9 mouse cellular contexts compared by ENCODE assay signal in the genomic region with DNA sequence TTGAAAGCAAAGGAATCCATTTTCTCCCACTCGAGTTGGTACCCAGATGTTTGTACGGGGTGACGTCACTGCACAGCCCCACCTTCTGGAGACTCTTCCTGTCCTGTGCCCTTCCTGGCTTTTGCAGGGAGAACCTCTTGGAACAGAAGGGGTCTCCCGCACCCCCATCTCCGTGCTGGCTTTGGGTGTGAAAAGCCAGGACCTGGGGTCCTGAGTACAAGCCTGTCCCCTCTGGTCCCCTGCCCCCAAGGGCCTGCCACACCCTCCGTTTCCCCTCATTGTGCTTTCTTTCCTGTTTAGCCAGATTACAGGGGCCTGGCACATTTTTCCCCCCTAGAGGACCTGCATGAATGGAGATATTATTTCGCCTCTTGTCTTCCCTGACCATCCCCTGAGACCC. TPM values are rescaled to one million over a fixed set of nuclear protein-coding genes. Genes with fewer than 3 reads are reported as not detected.
A peak's percentile ranks its signal among the peaks of the same experiment; 100 is the strongest.
DNase-seq lines count a peak whose midpoint lies in the region; ATAC-seq and TF ChIP-seq lines count a peak whose summit lies in the region.
"Had no signal": no experiment of that assay in that cellular context is flagged by ENCODE, and none has a peak within 500 bp of the region (broad histone marks: within the 10 kb centered on the region; RNA-seq: fewer than 3 reads in every experiment).

No protein-coding gene starts in this region.

- H3K4me2 ChIP-seq in intestine, embryonic 15.5 days (replicated peaks) = peak overlapping the region; percentile 53
- no peak overlapping the region; the same call in 1 of the 2 replicates for H3K4me2 ChIP-seq in liver, postnatal 0 days (ENCODE audit: low read depth, low read length)

- peaks cover 16% of the 10 kb centered on the region for H3K4me1 ChIP-seq in brown adipose tissue, adult 24 weeks (ENCODE audit: control insufficient read depth, insufficient read depth, insufficient read length, low read length)
- H3K4me1 ChIP-seq in intestine, embryonic 15.5 days (replicated peaks) = peaks cover 46% of the 10 kb centered on the region
- H3K4me1 ChIP-seq in liver, postnatal 0 days (ENCODE audit: insufficient read depth) = no peaks in the 10 kb centered on the region

- H3K27ac ChIP-seq in brown adipose tissue, adult 24 weeks (replicated peaks; ENCODE audit: low read depth, low read length) = peak overlapping the region; percentile 99
- peak overlapping the region; percentile 90 for H3K27ac ChIP-seq in intestine, embryonic 15.5 days
- peak overlapping the region; percentile 75 for H3K27ac ChIP-seq in liver, postnatal 0 days (ENCODE audit: low read depth)

- H3K4me3 ChIP-seq in brown adipose tissue, adult 24 weeks (ENCODE audit: insufficient read depth, low read depth, low read length) = peak overlapping the region; percentile 62
- H3K4me3 ChIP-seq in intestine, embryonic 15.5 days (replicated peaks) = no peak overlapping the region
- H3K4me3 ChIP-seq in liver, postnatal 0 days (ENCODE audit: low read depth, low read length) = no peak overlapping the region
- H3K4me3 ChIP-seq: erythroblast, embryonic 14.5 days had no signal

- DNase-seq in heart, adult 11 months = peak; percentile 99
- DNase-seq in liver, postnatal 0 days = no peak
- DNase-seq in layer of hippocampus, postnatal 36 days = no peak
- no peak for DNase-seq in ovary, adult 18-20 months (ENCODE audit: low spot score)
- DNase-seq in cerebellum, adult 9-10 months = no peak

- H3K27me3 ChIP-seq in intestine, embryonic 15.5 days (replicated peaks) = no peaks in the 10 kb centered on the region
- H3K27me3 ChIP-seq in liver, postnatal 0 days (ENCODE audit: insufficient read depth, low read length) = no peaks in the 10 kb centered on the region

- peaks cover 10% of the 10 kb centered on the region; the same call in 1 of the 2 replicates for H3K36me3 ChIP-seq in intestine, embryonic 15.5 days
- peaks cover 12% of the 10 kb centered on the region; the same call in 1 of the 2 replicates for H3K36me3 ChIP-seq in liver, postnatal 0 days (replicated peaks; ENCODE audit: insufficient read depth, low read length)

- TF ChIP-seq CTCF in liver, postnatal 0 days (IDR thresholded peaks at IDR 0.05; ENCODE audit: low read depth) = no peak

- 38% methylated on average over 7 of the region's 7 CpGs for WGBS in intestine, embryonic 15.5 days
- 38% methylated on average over 7 of the region's 7 CpGs for WGBS in liver, postnatal 0 days (ENCODE audit: insufficient replicate concordance)

- no peak for TF ChIP-seq EP300 in liver, postnatal 0 days (IDR thresholded peaks at IDR 0.05; ENCODE audit: low read depth)

- no peak overlapping the region for H3K9ac ChIP-seq in intestine, embryonic 15.5 days
- H3K9ac ChIP-seq in liver, postnatal 0 days (replicated peaks) = no peak overlapping the region

- H3K9me3 ChIP-seq in intestine, embryonic 15.5 days = no peaks in the 10 kb centered on the region
- H3K9me3 ChIP-seq in liver, postnatal 0 days (ENCODE audit: low read length) = no peaks in the 10 kb centered on the region

- ATAC-seq in intestine, embryonic 15.5 days = no peak
- ATAC-seq in liver, postnatal 0 days = no peak
- no peak for ATAC-seq in CD4-positive, CD25-positive, alpha-beta regulatory T cell, adult 4 months

RNA-seq across cellular contexts. Expression of gene Ece1, which starts 58.0 kb away (rescaled TPM):
- 28.5 and 28.8 TPM in 2 replicates for polyA plus RNA-seq in brown adipose tissue, adult 24 weeks (2012; ENCODE audit: insufficient read depth, insufficient read length, missing spikeins)
- 56.0 and 60.1 TPM in 2 replicates for polyA plus RNA-seq in intestine, embryonic 15.5 days (2015; fragmentation: Nextera tagmentation; extraction: Ambion mirVana)
- polyA plus RNA-seq in liver, postnatal 0 days (2015; fragmentation: Nextera tagmentation; extraction: Ambion mirVana) = 32.9 and 35.7 TPM in 2 replicates
- 10 to 100 TPM; 15.9 to 23.4 TPM for polyA plus RNA-seq in CD4-positive, CD25-positive, alpha-beta regulatory T cell, adult 4 months (2017; shearing (Covaris generic))
- total RNA-seq in layer of hippocampus, postnatal 36 days (2021) = 10 to 100 TPM; 54.4 to 57.3 TPM
